Mouse (Mus musculus) heart, postnatal 14 days (tissue): ENCODE data around the gene Cic. TPM values are rescaled to one million over a fixed set of nuclear protein-coding genes. Genes with fewer than 3 reads are reported as not detected.

Experiments used
- DNase-seq, 2 experiments: peaks; one replicate each; pipeline ENCODE4 v3.0.0; 2021 to 2022
- intact Hi-C: fragments of 180-260 bp; cut with DNase I; formaldehyde crosslinking; loops from one replicate; pipeline ENCODE4 v1.15.1; 2025
- total RNA-seq, 2 experiments: library from RNA; stranded (reverse); gene quantifications; 2 replicates each; pipeline ENCODE4 v1.2.3; 2021

The Cic gene
- total RNA-seq, 2 experiments from 2014 or later, result 71.2 to 78.7 TPM

- peak; percentile 78 to 79 for DNase-seq
- intact Hi-C loops, result loop anchor here (1.0 kb wide), 1 partner anchor 29 kb away; no protein-coding TSS in a partner anchor
These were observed 11.0 kb downstream of the Cic start for GRCm38 (mm10) chr7:25278341-25279075.

DNA sequence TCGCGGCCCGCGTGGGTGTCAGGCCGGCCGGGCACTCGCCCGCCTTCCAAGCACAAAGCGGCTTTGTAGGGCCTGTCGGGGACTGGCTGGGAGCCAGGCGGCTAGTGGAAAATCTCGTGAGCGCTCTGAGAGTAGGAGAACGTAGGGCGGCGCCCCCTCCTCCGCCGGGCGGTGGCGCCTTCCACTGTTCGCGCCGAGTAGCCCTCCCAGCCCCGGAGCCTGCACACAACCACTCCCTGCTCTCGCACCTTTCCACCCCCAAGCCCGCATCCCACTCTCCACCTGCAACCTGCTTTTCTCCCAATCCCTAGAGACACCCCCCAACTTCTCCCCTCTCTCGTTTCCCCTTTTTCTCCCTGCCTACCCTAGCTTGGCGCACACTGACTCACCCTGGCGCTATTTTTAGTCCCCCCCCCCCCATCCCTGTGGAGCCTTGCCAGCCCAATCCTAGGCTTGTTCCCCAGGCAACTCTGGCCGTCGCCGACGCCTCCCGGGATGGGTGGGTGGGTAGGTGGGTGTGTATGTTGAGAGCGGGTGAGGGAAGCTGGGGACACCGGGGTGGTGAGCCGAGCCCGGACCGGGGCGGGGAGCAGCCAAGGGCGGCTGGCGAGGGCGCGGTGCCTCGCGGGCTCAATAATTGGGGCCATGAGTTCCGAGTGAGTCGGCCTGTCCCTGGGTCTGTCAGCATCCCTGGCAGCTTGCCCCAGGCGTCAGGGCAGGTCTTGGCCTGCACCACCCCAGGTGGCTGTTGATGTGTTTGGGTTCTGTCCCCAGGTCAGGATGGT, 11.8 kb downstream of the Cic start:
- peak; percentile 90 to 93 for DNase-seq
- intact Hi-C loops, result no loop called here

GRCm38 (mm10) chr7:25279861-25280791, 12.6 kb downstream of the Cic start:
- peak; percentile 75 to 83 for DNase-seq
- intact Hi-C loops, result loop anchor here (5.0 kb wide), 1 partner anchor 107 kb away; no protein-coding TSS in a partner anchor

DNA sequence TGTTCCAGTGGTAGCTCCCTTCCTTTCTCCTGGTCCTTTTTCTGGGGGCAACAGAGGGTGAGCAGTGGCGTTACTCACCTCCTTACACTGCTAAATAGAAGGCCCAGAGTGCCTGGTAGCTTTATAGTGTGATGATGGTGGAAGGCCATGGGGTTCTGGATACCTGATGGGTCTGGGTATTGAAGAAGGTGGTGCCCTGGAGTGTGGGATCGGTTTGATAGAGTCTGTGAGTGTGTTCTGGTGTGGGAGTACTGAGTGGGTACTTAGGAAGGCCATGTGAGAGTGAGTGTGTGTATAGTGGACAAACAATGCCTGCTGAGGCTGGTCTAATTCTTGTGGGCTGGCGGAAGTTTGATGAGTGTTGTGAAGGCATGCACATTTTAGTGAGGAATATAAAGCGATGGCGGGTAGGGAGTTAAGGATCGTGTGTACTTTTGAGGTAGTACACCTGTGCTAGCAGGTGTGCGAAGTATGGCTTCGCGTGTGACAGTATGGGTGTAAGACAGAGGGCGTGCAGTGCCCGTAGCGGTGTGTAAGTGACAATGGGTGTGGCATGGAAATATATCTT, 13.7 kb downstream of the Cic start:
- peak in 1 of 2 experiments; percentile 9 for DNase-seq
- intact Hi-C loops, result loop anchor here (5.0 kb wide), 1 partner anchor 106 kb away; no protein-coding TSS in a partner anchor

- intact Hi-C loops, result loop anchor here (2.0 to 5.0 kb wide), 2 partner anchors 35 to 105 kb away; partner anchors contain the start of gene Megf8
- peak; percentile 99 for DNase-seq
These were observed 14.5 kb downstream of the Cic start for GRCm38 (mm10) chr7:25281734-25282601.

DNA sequence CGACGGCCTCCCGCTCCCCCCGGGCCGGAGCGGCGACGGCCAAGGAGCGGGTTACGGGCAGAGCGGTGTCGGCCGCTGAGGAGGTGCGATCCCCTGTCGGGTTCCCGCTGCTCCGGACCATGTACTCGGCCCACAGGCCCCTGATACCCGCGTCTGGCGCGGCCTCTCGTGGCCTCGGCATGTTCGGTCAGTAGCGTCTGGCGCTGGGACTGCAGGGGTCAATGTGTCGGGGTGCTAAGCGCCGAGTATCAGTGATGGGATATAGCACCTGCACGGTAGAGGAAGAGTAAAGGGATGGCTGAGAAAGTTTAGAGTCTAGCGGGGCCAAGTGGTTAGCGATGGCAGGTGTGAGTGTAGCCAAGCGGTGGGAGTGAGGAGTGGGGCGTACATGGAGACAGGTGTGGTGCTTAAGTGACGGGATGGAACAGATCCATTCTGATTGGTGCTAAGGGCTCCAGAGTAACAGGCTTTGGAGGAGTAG, 15.3 kb downstream of the Cic start:
- peak in 1 of 2 experiments; percentile 60 for DNase-seq
- intact Hi-C loops, result loop anchor here (2.0 to 5.0 kb wide), 2 partner anchors 34 to 105 kb away; partner anchors contain the start of gene Megf8

- intact Hi-C loops, result loop anchor here (2.0 to 5.0 kb wide), 2 partner anchors 33 to 104 kb away; partner anchors contain the start of gene Megf8
- DNase-seq, result no peak
These were observed 16.1 kb downstream of the Cic start for GRCm38 (mm10) chr7:25283637-25284036.

DNA sequence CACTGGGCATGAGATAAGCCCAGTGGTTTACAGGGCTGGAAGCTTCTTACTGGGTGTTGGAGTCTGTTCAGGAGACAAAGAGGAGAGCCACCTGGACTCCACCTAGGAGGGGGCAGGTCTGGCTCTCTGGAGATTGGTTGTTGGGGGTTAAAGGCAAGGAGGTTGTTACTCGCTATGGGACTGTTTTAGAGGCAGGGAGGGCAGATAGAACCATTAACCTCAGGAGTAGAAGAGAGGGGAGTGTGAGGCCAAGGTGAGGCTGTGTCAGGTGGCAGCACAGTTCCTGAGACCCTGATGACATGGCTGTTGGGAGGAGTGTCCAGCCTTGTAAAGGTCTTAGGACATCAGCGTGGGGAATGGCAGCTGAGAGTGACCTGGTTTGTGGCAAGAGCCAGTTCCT, 16.7 kb downstream of the Cic start:
- intact Hi-C loops, result loop anchor here (5.0 kb wide), 1 partner anchor 103 kb away; no protein-coding TSS in a partner anchor
- no peak for DNase-seq

- no peak for DNase-seq
- intact Hi-C loops, result loop anchor here (5.0 kb wide), 1 partner anchor 103 kb away; no protein-coding TSS in a partner anchor
These were observed 17.3 kb downstream of the Cic start for GRCm38 (mm10) chr7:25284766-25285165.

- no peak for DNase-seq
- intact Hi-C loops, result no loop called here
These were observed 18.2 kb downstream of the Cic start for GRCm38 (mm10) chr7:25285511-25286238.

- no peak for DNase-seq
- intact Hi-C loops, result no loop called here
These were observed 19.5 kb downstream of the Cic start for GRCm38 (mm10) chr7:25286989-25287388.

GRCm38 (mm10) chr7:25288011-25288410, 20.5 kb downstream of the Cic start:
- intact Hi-C loops, result no loop called here
- no peak for DNase-seq

- DNase-seq, result no peak
- intact Hi-C loops, result no loop called here
These were observed 21.2 kb downstream of the Cic start for GRCm38 (mm10) chr7:25288721-25289120.

- no peak for DNase-seq
- intact Hi-C loops, result no loop called here
These were observed 22.4 kb downstream of the Cic start for GRCm38 (mm10) chr7:25289925-25290324.

GRCm38 (mm10) chr7:25290463-25290862, 23.0 kb downstream of the Cic start:
- intact Hi-C loops, result no loop called here
- no peak for DNase-seq

DNA sequence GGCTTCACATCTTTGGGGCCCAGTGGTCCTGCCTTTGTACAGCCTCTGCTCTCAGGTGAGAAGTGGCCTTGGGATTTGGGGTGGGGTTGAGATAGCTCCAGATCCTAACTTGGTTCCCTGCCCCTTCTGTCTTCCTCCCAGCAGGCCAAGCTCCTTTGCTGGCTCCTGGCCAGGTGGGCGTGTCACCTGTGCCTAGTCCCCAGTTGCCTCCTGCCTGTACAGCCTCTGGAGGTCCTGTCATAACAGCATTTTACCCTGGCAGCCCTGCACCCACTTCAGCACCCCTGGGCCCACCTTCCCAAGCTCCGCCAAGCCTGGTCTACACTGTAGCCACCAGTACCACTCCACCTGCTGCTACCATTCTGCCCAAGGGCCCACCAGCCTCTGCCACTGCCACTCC, 23.4 kb downstream of the Cic start:
- intact Hi-C loops, result no loop called here

GRCm38 (mm10) chr7:25292107-25292506, 24.6 kb downstream of the Cic start:
- intact Hi-C loops, result no loop called here
- DNase-seq, result no peak

More for the DNA sequence above, 23.4 kb downstream of the Cic start:
- DNase-seq, result peak; percentile 52 to 65

- intact Hi-C loops, result no loop called here
- DNase-seq, result no peak
These were observed 25.8 kb downstream of the Cic start for GRCm38 (mm10) chr7:25293191-25293739.
